Mouse (Mus musculus): ENCODE measurements around the gene Ece1. TPM values are rescaled to one million over a fixed set of nuclear protein-coding genes. Genes with fewer than 3 reads are reported as not detected.
A peak's percentile ranks its signal among the peaks of the same experiment; 100 is the strongest.

Gene Ece1
- total and polyA plus RNA-seq, 3 experiments: 25.3 to 43.8 TPM; not detected in 1

DNA sequence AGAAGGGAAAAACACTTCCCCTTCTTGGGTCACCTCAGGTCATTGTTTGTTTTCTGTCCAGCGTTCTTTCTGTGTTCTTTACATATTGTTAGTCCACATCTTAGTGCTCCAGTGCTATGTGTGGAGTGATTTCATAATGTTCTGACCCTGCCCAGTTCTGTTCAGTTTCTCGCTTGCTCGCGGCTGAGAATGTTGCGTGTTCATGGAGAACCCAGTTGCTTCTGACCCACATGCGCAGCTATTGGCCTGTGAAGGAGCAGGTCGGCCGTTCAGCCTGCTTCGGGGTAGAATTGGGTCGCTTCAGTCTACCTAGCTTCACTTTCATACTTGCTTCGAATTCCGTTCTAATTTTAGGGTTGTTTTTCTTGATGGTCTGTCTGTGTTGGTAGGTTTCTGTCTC, 133.4 kb downstream of the Ece1 start:
- no peak for TF ChIP-seq JUND (IDR thresholded peaks at IDR 0.05; ENCODE audit: low read depth, low read length)
- TF ChIP-seq RCOR1 (IDR thresholded peaks at IDR 0.05; ENCODE audit: low read depth, low read length): no peak
- no peak for TF ChIP-seq NRF1 (IDR thresholded peaks at IDR 0.05; ENCODE audit: insufficient read depth, low read depth, low read length, poor library complexity, severe bottlenecking)
- no peak for TF ChIP-seq CHD1 (IDR thresholded peaks at IDR 0.05; ENCODE audit: low read depth, low read length)
- Histone ChIP-seq H3K4me3 (ENCODE audit: control insufficient read depth in 1 of 2, insufficient read depth in 1 of 2, low read depth in 2 of 2, low read length in 2 of 2) (peak overlapping the region in 1 of 2 experiments; percentile 13; a peak in 2 of 4 replicates), H3K9me3 (replicated peaks; ENCODE audit: insufficient read depth, low read length) (no peaks in the 10 kb centered on the region), H3K4me1 (ENCODE audit: control insufficient read depth in 1 of 2, insufficient read depth in 2 of 2, low read length in 2 of 2) (peaks cover 0 to 26% of the 10 kb centered on the region in 2 experiments; a peak in 3 of 4 replicates), H3K36me3 (ENCODE audit: control insufficient read depth in 1 of 2, insufficient read depth in 2 of 2, low read length in 2 of 2) (peaks cover 18 to 22% of the 10 kb centered on the region in 2 experiments), H3K9ac (ENCODE audit: control insufficient read depth, low read depth, low read length, poor library complexity, severe bottlenecking) (peak overlapping the region; percentile 87; the same call in 1 of the 2 replicates), H3K27ac (ENCODE audit: control insufficient read depth, low read depth, low read length) (no peak overlapping the region), H3K27me3 (ENCODE audit: control insufficient read depth in 1 of 2, insufficient read depth in 2 of 2, low read length in 2 of 2) (no peaks in the 10 kb centered on the region), H3K79me2 (ENCODE audit: control insufficient read depth, insufficient read depth, low read length, poor library complexity) (peaks cover 54% of the 10 kb centered on the region)
- DNase-seq (ENCODE audit: low read depth, low spot score): no peak

DNA sequence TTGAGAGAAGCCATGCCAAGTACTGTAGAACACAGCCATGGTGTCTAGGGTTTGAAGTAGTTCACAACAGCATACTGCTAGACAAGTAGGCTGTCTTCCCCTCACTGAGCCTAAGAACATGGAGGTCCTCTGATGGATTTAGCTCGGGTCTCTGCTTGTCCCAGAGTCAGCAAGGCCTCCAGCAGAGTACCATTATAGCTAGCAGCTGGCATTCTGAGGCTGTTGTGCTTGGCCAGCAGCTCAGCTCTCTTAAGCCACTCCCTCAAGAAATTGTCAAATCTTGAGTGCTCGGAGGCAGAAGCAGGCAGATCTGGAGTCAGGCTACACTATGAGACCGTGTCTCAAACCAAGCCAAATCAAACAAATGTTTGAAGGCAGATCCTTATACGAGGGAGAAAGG, 136.2 kb downstream of the Ece1 start:
- peaks cover 0 to 12% of the 10 kb centered on the region in 2 experiments; a peak in 3 of 4 replicates for H3K4me1 ChIP-seq (ENCODE audit: control insufficient read depth in 1 of 2, insufficient read depth in 2 of 2, low read length in 2 of 2)
- H3K27me3 ChIP-seq (ENCODE audit: control insufficient read depth in 1 of 2, insufficient read depth in 2 of 2, low read length in 2 of 2): no peaks in the 10 kb centered on the region
- peaks cover 19 to 20% of the 10 kb centered on the region in 2 experiments for H3K36me3 ChIP-seq (ENCODE audit: control insufficient read depth in 1 of 2, insufficient read depth in 2 of 2, low read length in 2 of 2)
- DNase-seq (ENCODE audit: low read depth, low spot score): no peak
- no peak overlapping the region for H3K4me3 ChIP-seq (ENCODE audit: control insufficient read depth in 1 of 2, insufficient read depth in 1 of 2, low read depth in 2 of 2, low read length in 2 of 2)
- H3K79me2 ChIP-seq (ENCODE audit: control insufficient read depth, insufficient read depth, low read length, poor library complexity): peaks cover 73% of the 10 kb centered on the region
- no peaks in the 10 kb centered on the region for H3K9me3 ChIP-seq (replicated peaks; ENCODE audit: insufficient read depth, low read length)
- H3K9ac ChIP-seq (ENCODE audit: control insufficient read depth, low read depth, low read length, poor library complexity, severe bottlenecking): no peak overlapping the region
- TF ChIP-seq ZC3H11A (IDR thresholded peaks at IDR 0.05; ENCODE audit: low read depth, low read length) (no peak), TBP (IDR thresholded peaks at IDR 0.05; ENCODE audit: low read depth, low read length) (no peak), NRF1 (IDR thresholded peaks at IDR 0.05; ENCODE audit: insufficient read depth, low read depth, low read length, poor library complexity, severe bottlenecking) (no peak), CTCF (IDR thresholded peaks at IDR 0.05 in 2 of 3, conservative IDR thresholded peaks at IDR 0.05 in 1 of 3; ENCODE audit: control insufficient read depth in 1 of 3, insufficient read depth in 1 of 3, low read depth in 2 of 3, low read length in 3 of 3, poor library complexity in 1 of 3, severe bottlenecking in 1 of 3) (no peak), MAZ (IDR thresholded peaks at IDR 0.05; ENCODE audit: low read depth, low read length) (no peak)
- no peak overlapping the region for H3K27ac ChIP-seq (ENCODE audit: control insufficient read depth, low read depth, low read length)

DNA sequence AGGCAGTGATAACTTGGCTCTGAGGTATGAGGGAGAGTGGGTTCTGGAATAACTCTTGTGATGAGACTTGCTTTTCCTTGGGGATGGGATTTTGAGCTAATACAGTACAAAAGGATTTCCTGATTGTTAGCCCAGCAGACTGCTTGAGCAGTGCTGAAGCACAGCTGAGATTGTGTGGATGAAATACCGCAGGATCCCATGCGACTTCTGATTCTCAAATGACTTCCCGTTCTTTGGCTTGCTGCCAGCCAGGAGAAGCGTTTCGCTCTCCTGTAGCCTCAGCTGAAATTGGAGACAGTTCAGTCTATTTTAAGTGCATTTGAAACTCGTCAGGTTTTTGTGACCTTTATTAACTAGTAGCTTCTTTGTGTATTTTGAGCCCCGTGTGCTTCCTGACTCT, 138.6 kb downstream of the Ece1 start:
- Histone ChIP-seq H3K79me2 (ENCODE audit: control insufficient read depth, insufficient read depth, low read length, poor library complexity) (peaks cover 57% of the 10 kb centered on the region), H3K27me3 (ENCODE audit: control insufficient read depth in 1 of 2, insufficient read depth in 2 of 2, low read length in 2 of 2) (no peaks in the 10 kb centered on the region), H3K9ac (ENCODE audit: control insufficient read depth, low read depth, low read length, poor library complexity, severe bottlenecking) (no peak overlapping the region), H3K36me3 (ENCODE audit: control insufficient read depth in 1 of 2, insufficient read depth in 2 of 2, low read length in 2 of 2) (peaks cover 12 to 23% of the 10 kb centered on the region in 2 experiments), H3K4me3 (ENCODE audit: control insufficient read depth in 1 of 2, insufficient read depth in 1 of 2, low read depth in 2 of 2, low read length in 2 of 2) (no peak overlapping the region), H3K27ac (ENCODE audit: control insufficient read depth, low read depth, low read length) (no peak overlapping the region), H3K9me3 (replicated peaks; ENCODE audit: insufficient read depth, low read length) (no peaks in the 10 kb centered on the region), H3K4me1 (ENCODE audit: control insufficient read depth in 1 of 2, insufficient read depth in 2 of 2, low read length in 2 of 2) (peaks cover 0 to 2% of the 10 kb centered on the region in 2 experiments; a peak in 3 of 4 replicates)
- TF ChIP-seq ZKSCAN1 (IDR thresholded peaks at IDR 0.05; ENCODE audit: low read depth, low read length) (no peak), SIN3A (IDR thresholded peaks at IDR 0.05; ENCODE audit: low read length) (no peak), TAL1 (IDR thresholded peaks at IDR 0.05; ENCODE audit: low read length) (no peak), ZC3H11A (IDR thresholded peaks at IDR 0.05; ENCODE audit: low read depth, low read length) (no peak), JUND (IDR thresholded peaks at IDR 0.05; ENCODE audit: low read depth, low read length) (no peak), TBP (IDR thresholded peaks at IDR 0.05; ENCODE audit: low read depth, low read length) (no peak), POLR2A (IDR thresholded peaks at IDR 0.05; ENCODE audit: control insufficient read depth in 1 of 2, insufficient read depth in 1 of 2, low read depth in 1 of 2, low read length in 2 of 2, poor library complexity in 1 of 2) (no peak), ZMIZ1 (IDR thresholded peaks at IDR 0.05; ENCODE audit: low read depth, low read length) (no peak), RAD21 (IDR thresholded peaks at IDR 0.05; ENCODE audit: low read depth, low read length) (no peak), EP300 (IDR thresholded peaks at IDR 0.05; ENCODE audit: low read depth in 1 of 2, low read length in 2 of 2) (no peak), MEF2A (IDR thresholded peaks at IDR 0.05; ENCODE audit: extremely low read depth, insufficient replicate concordance, low read depth, low read length, poor library complexity, severe bottlenecking) (no peak), BHLHE40 (IDR thresholded peaks at IDR 0.05; ENCODE audit: borderline replicate concordance, low read depth, low read length) (no peak), USF2 (IDR thresholded peaks at IDR 0.05; ENCODE audit: borderline replicate concordance in 1 of 2, insufficient read depth in 1 of 2, low read depth in 1 of 2, low read length in 2 of 2) (no peak), MAFK (IDR thresholded peaks at IDR 0.05; ENCODE audit: borderline replicate concordance, low read depth, low read length) (no peak)
- no peak for DNase-seq (ENCODE audit: low read depth, low spot score)
